Mouse (Mus musculus): ENCODE results near the gene F8. TPM values are rescaled to one million over a fixed set of nuclear protein-coding genes. Genes with fewer than 3 reads are reported as not detected.
"Not testable (repeated sequence)": the region's sequence is repeated elsewhere in the genome, so short reads cannot be mapped to it uniquely, and the experiment has no call there.

Gene F8
- total and polyA plus RNA-seq, 2 experiments from 2014 or later, result 1.5 to 1.8 TPM

GRCm38 (mm10) chrX:75150304-75150703 lies 232.1 kb downstream of the F8 start:
- TF ChIP-seq CTCF (IDR thresholded peaks at IDR 0.05), result no peak
- H3K9ac ChIP-seq (replicated peaks; ENCODE audit: low read length, poor library complexity, severe bottlenecking), result no peak overlapping the region
- no peaks in the 10 kb centered on the region for H3K9me3 ChIP-seq (ENCODE audit: low read length)
- 83% methylated on average over 2 of the region's 2 CpGs for WGBS
- no peaks in the 10 kb centered on the region for H3K4me1 ChIP-seq (ENCODE audit: insufficient read depth, low read length)
- H3K27me3 ChIP-seq (ENCODE audit: insufficient read depth, low read length), result no peaks in the 10 kb centered on the region
- no peak overlapping the region for H3K4me3 ChIP-seq (ENCODE audit: low read depth, low read length)
- no peak for DNase-seq (ENCODE audit: low spot score)
- no peaks in the 10 kb centered on the region for H3K36me3 ChIP-seq (ENCODE audit: insufficient read depth, low read length)
- ATAC-seq (ENCODE audit: low FRiP score), result no peak
- no peak overlapping the region for H3K27ac ChIP-seq (ENCODE audit: low read depth, low read length)
- no peak overlapping the region for H3K4me2 ChIP-seq (ENCODE audit: low read depth, low read length, poor library complexity, severe bottlenecking)

GRCm38 (mm10) chrX:75148414-75148813 lies 234.0 kb downstream of the F8 start:
- Histone ChIP-seq H3K9me3 (ENCODE audit: low read length) (no peaks in the 10 kb centered on the region), H3K36me3 (ENCODE audit: insufficient read depth, low read length) (no peaks in the 10 kb centered on the region), H3K4me3 (ENCODE audit: low read depth, low read length) (no peak overlapping the region), H3K4me2 (ENCODE audit: low read depth, low read length, poor library complexity, severe bottlenecking) (no peak overlapping the region), H3K27me3 (ENCODE audit: insufficient read depth, low read length) (no peaks in the 10 kb centered on the region), H3K9ac (replicated peaks; ENCODE audit: low read length, poor library complexity, severe bottlenecking) (no peak overlapping the region), H3K4me1 (ENCODE audit: insufficient read depth, low read length) (no peaks in the 10 kb centered on the region), H3K27ac (ENCODE audit: low read depth, low read length) (no peak overlapping the region)
- TF ChIP-seq CTCF (IDR thresholded peaks at IDR 0.05), result no peak
- DNase-seq (ENCODE audit: low spot score), result no peak
- no peak for ATAC-seq (ENCODE audit: low FRiP score)
- 89% methylated on average over 4 of the region's 4 CpGs for WGBS

DNA sequence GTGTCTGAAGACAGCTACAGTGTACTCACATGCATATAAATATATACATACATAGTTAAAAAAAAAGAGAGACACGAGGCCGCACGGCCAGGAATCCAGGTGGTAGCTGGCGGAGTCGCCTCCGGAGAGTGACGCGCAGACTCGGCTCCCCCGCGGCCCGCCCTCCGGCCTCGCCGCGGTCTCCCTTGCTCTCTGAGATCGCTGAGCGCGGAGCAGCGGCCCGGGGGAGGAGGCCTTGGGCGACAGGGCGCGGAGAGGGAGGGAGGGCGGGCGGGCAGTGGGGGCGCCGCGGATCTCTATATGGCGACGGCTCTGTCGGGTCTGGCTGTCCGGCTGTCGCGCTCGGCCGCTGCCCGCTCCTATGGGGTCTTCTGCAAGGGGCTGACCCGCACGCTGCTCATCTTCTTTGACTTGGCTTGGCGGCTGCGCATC lies 239.3 kb downstream of the F8 start:
- H3K9me3 ChIP-seq (ENCODE audit: low read length); H3K27ac ChIP-seq (ENCODE audit: low read depth, low read length); H3K27me3 ChIP-seq (ENCODE audit: insufficient read depth, low read length); H3K36me3 ChIP-seq (ENCODE audit: insufficient read depth, low read length); H3K4me1 ChIP-seq (ENCODE audit: insufficient read depth, low read length): not testable (repeated sequence)
- Histone ChIP-seq H3K9ac (replicated peaks; ENCODE audit: low read length, poor library complexity, severe bottlenecking) (0 out of 2 replicates have a peak overlapping the region, but pooled peaks have one; percentile 24), H3K4me2 (ENCODE audit: low read depth, low read length, poor library complexity, severe bottlenecking) (peak overlapping the region; percentile 50), H3K4me3 (ENCODE audit: low read depth, low read length) (peak overlapping the region; percentile 33)
- ATAC-seq (ENCODE audit: low FRiP score), result peak; percentile 41; the same call in 1 of the 2 replicates
- peak; percentile 1 for DNase-seq (ENCODE audit: low spot score)
- 33% methylated on average over 24 of the region's 42 CpGs for WGBS

- H3K9me3 ChIP-seq (ENCODE audit: low read length), result no peaks in the 10 kb centered on the region
- TF ChIP-seq CTCF (IDR thresholded peaks at IDR 0.05), result no peak
- H3K36me3 ChIP-seq (ENCODE audit: insufficient read depth, low read length), result no peaks in the 10 kb centered on the region
- no peak overlapping the region for H3K9ac ChIP-seq (replicated peaks; ENCODE audit: low read length, poor library complexity, severe bottlenecking)
- no peak overlapping the region for H3K27ac ChIP-seq (ENCODE audit: low read depth, low read length)
- ATAC-seq (ENCODE audit: low FRiP score) (no peak), DNase-seq (ENCODE audit: low spot score) (no peak)
- H3K27me3 ChIP-seq (ENCODE audit: insufficient read depth, low read length), result no peaks in the 10 kb centered on the region
- H3K4me1 ChIP-seq (ENCODE audit: insufficient read depth, low read length), result no peaks in the 10 kb centered on the region
- H3K4me2 ChIP-seq (ENCODE audit: low read depth, low read length, poor library complexity, severe bottlenecking), result no peak overlapping the region
- WGBS, result 93% methylated on average over 2 of the region's 2 CpGs
- no peak overlapping the region for H3K4me3 ChIP-seq (ENCODE audit: low read depth, low read length)
Observed at GRCm38 (mm10) chrX:75138182-75138581, 244.2 kb downstream of the F8 start.

- Histone ChIP-seq H3K4me2 (ENCODE audit: low read depth, low read length, poor library complexity, severe bottlenecking) (no peak overlapping the region), H3K4me3 (ENCODE audit: low read depth, low read length) (no peak overlapping the region), H3K4me1 (ENCODE audit: insufficient read depth, low read length) (no peaks in the 10 kb centered on the region), H3K36me3 (ENCODE audit: insufficient read depth, low read length) (no peaks in the 10 kb centered on the region), H3K9me3 (ENCODE audit: low read length) (no peaks in the 10 kb centered on the region), H3K9ac (replicated peaks; ENCODE audit: low read length, poor library complexity, severe bottlenecking) (no peak overlapping the region), H3K27ac (ENCODE audit: low read depth, low read length) (no peak overlapping the region), H3K27me3 (ENCODE audit: insufficient read depth, low read length) (no peaks in the 10 kb centered on the region)
- no peak for TF ChIP-seq CTCF (IDR thresholded peaks at IDR 0.05)
- ATAC-seq (ENCODE audit: low FRiP score) (no peak), DNase-seq (ENCODE audit: low spot score) (no peak)
- WGBS, result 95% methylated on average over 2 of the region's 2 CpGs
Observed at GRCm38 (mm10) chrX:75137729-75138128, 244.7 kb downstream of the F8 start.

GRCm38 (mm10) chrX:75136938-75137337 lies 245.5 kb downstream of the F8 start:
- DNase-seq (ENCODE audit: low spot score) (no peak), ATAC-seq (ENCODE audit: low FRiP score) (no peak)
- Histone ChIP-seq H3K4me1 (ENCODE audit: insufficient read depth, low read length) (no peaks in the 10 kb centered on the region), H3K9me3 (ENCODE audit: low read length) (no peaks in the 10 kb centered on the region), H3K9ac (replicated peaks; ENCODE audit: low read length, poor library complexity, severe bottlenecking) (no peak overlapping the region), H3K27ac (ENCODE audit: low read depth, low read length) (no peak overlapping the region), H3K4me2 (ENCODE audit: low read depth, low read length, poor library complexity, severe bottlenecking) (no peak overlapping the region), H3K4me3 (ENCODE audit: low read depth, low read length) (no peak overlapping the region), H3K27me3 (ENCODE audit: insufficient read depth, low read length) (no peaks in the 10 kb centered on the region), H3K36me3 (ENCODE audit: insufficient read depth, low read length) (no peaks in the 10 kb centered on the region)
- TF ChIP-seq CTCF (IDR thresholded peaks at IDR 0.05), result no peak
